Mouse (Mus musculus): ENCODE measurements at regions not wholly inside any gene's neighbourhood (a gene's known extent, or its start where the extent isn't known, plus 50 kb on each side); places are given as distances from the start of the nearest gene placed in this dataset.

DNA sequence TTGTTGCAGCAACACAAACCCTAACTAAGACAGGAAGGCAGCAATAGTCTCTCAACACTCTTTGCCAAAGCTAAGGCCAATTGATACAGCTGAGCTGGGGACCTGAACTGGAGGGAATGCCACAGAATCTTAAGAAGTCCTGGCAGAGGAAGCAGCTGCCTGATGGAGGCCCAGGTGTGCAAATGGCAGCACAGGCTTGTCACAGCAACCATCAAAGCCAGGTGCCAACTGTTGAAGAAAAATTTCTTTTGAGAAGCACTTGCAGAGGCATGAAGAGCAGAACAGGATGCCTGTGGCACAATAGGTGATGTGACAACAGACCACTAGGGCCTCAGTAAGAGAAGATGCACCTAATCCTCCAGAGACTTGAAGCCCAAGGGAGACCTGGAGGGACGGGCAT is 378.1 kb downstream of the Gsdmc2 start:
- ATAC-seq (ENCODE audit: insufficient read depth, low FRiP score, low TSS enrichment) (no peak), DNase-seq (ENCODE audit: low spot score) (no peak)
- Histone ChIP-seq H3K36me3 (ENCODE audit: control insufficient read depth, insufficient read depth, low read length) (no peaks in the 10 kb centered on the region), H3K27ac (ENCODE audit: low read depth, low read length) (no peak overlapping the region), H3K4me1 (ENCODE audit: control insufficient read depth, insufficient read depth, low read length) (no peaks in the 10 kb centered on the region), H3K9ac (ENCODE audit: low read length) (no peak overlapping the region), H3K27me3 (ENCODE audit: control insufficient read depth, insufficient read depth, low read length) (no peaks in the 10 kb centered on the region), H3K4me3 (ENCODE audit: low read depth, low read length) (no peak overlapping the region), H3K9me3 (ENCODE audit: control insufficient read depth, low read length) (no peaks in the 10 kb centered on the region), H3K4me2 (ENCODE audit: low read depth) (no peak overlapping the region)
- WGBS: 72% methylated on average over 1 of the region's 1 CpGs

GRCm38 (mm10) chr15:63452529-63452928 is 392.4 kb downstream of the Gsdmc2 start:
- Histone ChIP-seq H3K27ac (ENCODE audit: low read depth, low read length) (no peak overlapping the region), H3K36me3 (ENCODE audit: control insufficient read depth, insufficient read depth, low read length) (no peaks in the 10 kb centered on the region), H3K9me3 (ENCODE audit: control insufficient read depth, low read length) (no peaks in the 10 kb centered on the region), H3K27me3 (ENCODE audit: control insufficient read depth, insufficient read depth, low read length) (no peaks in the 10 kb centered on the region), H3K9ac (ENCODE audit: low read length) (no peak overlapping the region), H3K4me1 (ENCODE audit: control insufficient read depth, insufficient read depth, low read length) (no peaks in the 10 kb centered on the region), H3K4me3 (ENCODE audit: low read depth, low read length) (no peak overlapping the region), H3K4me2 (ENCODE audit: low read depth) (no peak overlapping the region)
- 87% methylated on average over 3 of the region's 3 CpGs for WGBS
- no peak for DNase-seq (ENCODE audit: low spot score)
- ATAC-seq (ENCODE audit: insufficient read depth, low FRiP score, low TSS enrichment): no peak

GRCm38 (mm10) chr15:63446288-63446687 is 398.7 kb downstream of the Gsdmc2 start:
- H3K4me2 ChIP-seq (ENCODE audit: low read depth): no peak overlapping the region
- no peaks in the 10 kb centered on the region for H3K36me3 ChIP-seq (ENCODE audit: control insufficient read depth, insufficient read depth, low read length)
- no peaks in the 10 kb centered on the region for H3K9me3 ChIP-seq (ENCODE audit: control insufficient read depth, low read length)
- H3K4me1 ChIP-seq (ENCODE audit: control insufficient read depth, insufficient read depth, low read length): no peaks in the 10 kb centered on the region
- no peak overlapping the region for H3K9ac ChIP-seq (ENCODE audit: low read length)
- no peak overlapping the region for H3K27ac ChIP-seq (ENCODE audit: low read depth, low read length)
- no peak overlapping the region for H3K4me3 ChIP-seq (ENCODE audit: low read depth, low read length)
- 72% methylated on average over 4 of the region's 4 CpGs for WGBS
- no peak for DNase-seq (ENCODE audit: low spot score)
- ATAC-seq (ENCODE audit: insufficient read depth, low FRiP score, low TSS enrichment): no peak
- no peaks in the 10 kb centered on the region for H3K27me3 ChIP-seq (ENCODE audit: control insufficient read depth, insufficient read depth, low read length)

DNA sequence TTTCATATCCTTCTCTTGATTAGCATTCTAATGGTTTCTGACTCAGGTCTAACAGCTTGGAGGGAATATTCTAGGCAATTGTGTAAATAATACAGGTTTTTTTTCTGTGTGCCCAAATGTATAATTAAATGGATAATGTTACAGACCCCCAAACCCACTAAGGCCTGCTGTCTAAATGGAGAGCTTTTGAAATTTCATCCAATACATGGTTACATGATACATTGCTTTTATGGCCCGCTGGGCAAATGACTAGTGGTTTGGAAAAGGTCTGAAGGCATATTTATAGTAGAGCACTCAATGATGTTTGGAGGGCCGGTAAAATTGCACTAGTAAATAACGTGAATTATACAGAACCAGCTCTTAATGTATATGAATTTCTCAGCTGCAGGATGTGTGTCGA is 400.0 kb downstream of the Gsdmc2 start:
- Histone ChIP-seq H3K27me3 (ENCODE audit: control insufficient read depth, insufficient read depth, low read length) (no peaks in the 10 kb centered on the region), H3K27ac (ENCODE audit: low read depth, low read length) (no peak overlapping the region), H3K4me1 (ENCODE audit: control insufficient read depth, insufficient read depth, low read length) (no peaks in the 10 kb centered on the region), H3K9me3 (ENCODE audit: control insufficient read depth, low read length) (no peaks in the 10 kb centered on the region), H3K9ac (ENCODE audit: low read length) (no peak overlapping the region), H3K4me3 (ENCODE audit: low read depth, low read length) (no peak overlapping the region), H3K36me3 (ENCODE audit: control insufficient read depth, insufficient read depth, low read length) (no peaks in the 10 kb centered on the region), H3K4me2 (ENCODE audit: low read depth) (no peak overlapping the region)
- 84% methylated on average over 4 of the region's 4 CpGs for WGBS
- no peak for ATAC-seq (ENCODE audit: insufficient read depth, low FRiP score, low TSS enrichment)
- no peak for DNase-seq (ENCODE audit: low spot score)

GRCm38 (mm10) chr15:63442146-63442780 is 402.7 kb downstream of the Gsdmc2 start:
- 82% methylated on average over 6 of the region's 6 CpGs for WGBS
- no peaks in the 10 kb centered on the region for H3K27me3 ChIP-seq (ENCODE audit: control insufficient read depth, insufficient read depth, low read length)
- H3K36me3 ChIP-seq (ENCODE audit: control insufficient read depth, insufficient read depth, low read length): no peaks in the 10 kb centered on the region
- no peak overlapping the region for H3K4me3 ChIP-seq (ENCODE audit: low read depth, low read length)
- no peaks in the 10 kb centered on the region for H3K4me1 ChIP-seq (ENCODE audit: control insufficient read depth, insufficient read depth, low read length)
- H3K27ac ChIP-seq (ENCODE audit: low read depth, low read length): no peak overlapping the region
- no peaks in the 10 kb centered on the region for H3K9me3 ChIP-seq (ENCODE audit: control insufficient read depth, low read length)
- DNase-seq (ENCODE audit: low spot score) (no peak), ATAC-seq (ENCODE audit: insufficient read depth, low FRiP score, low TSS enrichment) (no peak)
- no peak overlapping the region for H3K9ac ChIP-seq (ENCODE audit: low read length)
- H3K4me2 ChIP-seq (ENCODE audit: low read depth): no peak overlapping the region

GRCm38 (mm10) chr15:63412649-63413048 is 432.3 kb downstream of the Gsdmc2 start:
- WGBS: 89% methylated on average over 4 of the region's 4 CpGs
- Histone ChIP-seq H3K9ac (ENCODE audit: low read length) (no peak overlapping the region), H3K9me3 (ENCODE audit: control insufficient read depth, low read length) (no peaks in the 10 kb centered on the region), H3K27ac (ENCODE audit: low read depth, low read length) (no peak overlapping the region), H3K36me3 (ENCODE audit: control insufficient read depth, insufficient read depth, low read length) (no peaks in the 10 kb centered on the region), H3K4me3 (ENCODE audit: low read depth, low read length) (no peak overlapping the region), H3K4me1 (ENCODE audit: control insufficient read depth, insufficient read depth, low read length) (no peaks in the 10 kb centered on the region), H3K4me2 (ENCODE audit: low read depth) (no peak overlapping the region), H3K27me3 (ENCODE audit: control insufficient read depth, insufficient read depth, low read length) (no peaks in the 10 kb centered on the region)
- no peak for DNase-seq (ENCODE audit: low spot score)
- no peak for ATAC-seq (ENCODE audit: insufficient read depth, low FRiP score, low TSS enrichment)

- WGBS: 93% methylated on average over 3 of the region's 3 CpGs
- Histone ChIP-seq H3K27me3 (ENCODE audit: control insufficient read depth, insufficient read depth, low read length) (no peaks in the 10 kb centered on the region), H3K36me3 (ENCODE audit: control insufficient read depth, insufficient read depth, low read length) (no peaks in the 10 kb centered on the region), H3K9me3 (ENCODE audit: control insufficient read depth, low read length) (no peaks in the 10 kb centered on the region), H3K9ac (ENCODE audit: low read length) (no peak overlapping the region), H3K4me1 (ENCODE audit: control insufficient read depth, insufficient read depth, low read length) (no peaks in the 10 kb centered on the region), H3K27ac (ENCODE audit: low read depth, low read length) (no peak overlapping the region), H3K4me3 (ENCODE audit: low read depth, low read length) (no peak overlapping the region), H3K4me2 (ENCODE audit: low read depth) (no peak overlapping the region)
- DNase-seq (ENCODE audit: low spot score) (no peak), ATAC-seq (ENCODE audit: insufficient read depth, low FRiP score, low TSS enrichment) (no peak)
Measured at GRCm38 (mm10) chr15:63411771-63412118, 433.2 kb downstream of the Gsdmc2 start.

GRCm38 (mm10) chr15:63410994-63411770 is 433.8 kb downstream of the Gsdmc2 start:
- 79% methylated on average over 11 of the region's 11 CpGs for WGBS
- Histone ChIP-seq H3K4me2 (ENCODE audit: low read depth) (no peak overlapping the region), H3K9me3 (ENCODE audit: control insufficient read depth, low read length) (no peaks in the 10 kb centered on the region), H3K4me3 (ENCODE audit: low read depth, low read length) (no peak overlapping the region), H3K27me3 (ENCODE audit: control insufficient read depth, insufficient read depth, low read length) (no peaks in the 10 kb centered on the region), H3K9ac (ENCODE audit: low read length) (no peak overlapping the region), H3K4me1 (ENCODE audit: control insufficient read depth, insufficient read depth, low read length) (no peaks in the 10 kb centered on the region), H3K27ac (ENCODE audit: low read depth, low read length) (no peak overlapping the region), H3K36me3 (ENCODE audit: control insufficient read depth, insufficient read depth, low read length) (no peaks in the 10 kb centered on the region)
- DNase-seq (ENCODE audit: low spot score) (no peak), ATAC-seq (ENCODE audit: insufficient read depth, low FRiP score, low TSS enrichment) (no peak)

DNA sequence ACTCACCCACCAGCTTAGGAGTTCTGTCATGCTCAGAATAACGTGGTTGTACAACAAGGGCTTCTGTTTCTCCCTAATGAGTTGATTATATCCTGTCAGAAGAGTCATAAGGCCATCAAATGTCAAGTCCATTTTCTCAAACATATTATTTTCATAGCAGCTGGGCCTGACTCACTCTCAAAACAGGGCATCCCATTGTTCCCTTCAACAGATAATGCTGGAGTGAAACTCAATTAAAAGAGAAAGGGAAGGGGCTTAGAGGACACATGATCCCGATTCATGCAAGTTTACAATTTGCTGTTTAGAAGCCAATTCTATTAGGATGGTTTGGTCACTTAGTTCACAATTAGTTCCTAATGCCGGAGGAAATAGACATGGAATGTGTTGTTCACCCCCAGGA is 444.5 kb downstream of the Gsdmc2 start:
- Histone ChIP-seq H3K27me3 (ENCODE audit: control insufficient read depth, insufficient read depth, low read length) (no peaks in the 10 kb centered on the region), H3K9ac (ENCODE audit: low read length) (no peak overlapping the region), H3K4me2 (ENCODE audit: low read depth) (no peak overlapping the region), H3K27ac (ENCODE audit: low read depth, low read length) (no peak overlapping the region), H3K9me3 (ENCODE audit: control insufficient read depth, low read length) (no peaks in the 10 kb centered on the region), H3K36me3 (ENCODE audit: control insufficient read depth, insufficient read depth, low read length) (no peaks in the 10 kb centered on the region), H3K4me3 (ENCODE audit: low read depth, low read length) (no peak overlapping the region), H3K4me1 (ENCODE audit: control insufficient read depth, insufficient read depth, low read length) (no peaks in the 10 kb centered on the region)
- no peak for ATAC-seq (ENCODE audit: insufficient read depth, low FRiP score, low TSS enrichment)
- no peak for DNase-seq (ENCODE audit: low spot score)
- WGBS: 74% methylated on average over 3 of the region's 3 CpGs
